Mouse (Mus musculus) monocyte, adult 5-6 weeks (primary cell): ENCODE results near the gene Gm17651. TPM values are rescaled to one million over a fixed set of nuclear protein-coding genes. Genes with fewer than 3 reads are reported as not detected.

ENCODE experiments used
- ATAC-seq: fragments of 153-309, 156-312 bp; replicated peaks from 2 replicates; pipeline ENCODE4 v1.8.0; 2017; ENCODE audit warnings: mild to moderate bottlenecking; ENCODE audit not compliant: low TSS enrichment, insufficient number of reproducible peaks, severe bottlenecking, poor library complexity, low FRiP score
- total RNA-seq: library from RNA; stranded (forward); fragments of 200-1000, 200-491, 200-594 nt; gene quantifications from 3 replicates; pipeline ENCODE4 v1.2.3, GENCODE M21; 2017

Gm17651 gene
- total RNA-seq, 1 experiment from 2014 or later: not detected

DNA sequence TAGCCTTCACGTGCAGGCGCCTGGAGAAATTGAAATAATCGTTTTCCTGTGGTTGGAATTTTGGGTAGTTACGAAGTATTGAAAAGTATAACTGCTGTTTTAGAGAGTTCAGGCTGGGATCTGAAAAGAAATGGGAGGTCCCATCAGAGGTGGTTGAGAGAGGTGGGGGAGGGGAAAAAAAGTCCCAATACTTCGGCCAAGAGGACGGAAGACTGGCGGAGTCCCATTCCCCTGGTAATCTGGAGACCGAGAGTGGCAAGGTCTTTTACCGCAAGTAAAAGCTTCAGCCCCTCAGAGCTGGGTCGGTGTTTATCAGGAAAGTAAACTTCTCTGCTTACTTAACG, 7.6 kb upstream of the Gm17651 start:
- no peak for ATAC-seq

DNA sequence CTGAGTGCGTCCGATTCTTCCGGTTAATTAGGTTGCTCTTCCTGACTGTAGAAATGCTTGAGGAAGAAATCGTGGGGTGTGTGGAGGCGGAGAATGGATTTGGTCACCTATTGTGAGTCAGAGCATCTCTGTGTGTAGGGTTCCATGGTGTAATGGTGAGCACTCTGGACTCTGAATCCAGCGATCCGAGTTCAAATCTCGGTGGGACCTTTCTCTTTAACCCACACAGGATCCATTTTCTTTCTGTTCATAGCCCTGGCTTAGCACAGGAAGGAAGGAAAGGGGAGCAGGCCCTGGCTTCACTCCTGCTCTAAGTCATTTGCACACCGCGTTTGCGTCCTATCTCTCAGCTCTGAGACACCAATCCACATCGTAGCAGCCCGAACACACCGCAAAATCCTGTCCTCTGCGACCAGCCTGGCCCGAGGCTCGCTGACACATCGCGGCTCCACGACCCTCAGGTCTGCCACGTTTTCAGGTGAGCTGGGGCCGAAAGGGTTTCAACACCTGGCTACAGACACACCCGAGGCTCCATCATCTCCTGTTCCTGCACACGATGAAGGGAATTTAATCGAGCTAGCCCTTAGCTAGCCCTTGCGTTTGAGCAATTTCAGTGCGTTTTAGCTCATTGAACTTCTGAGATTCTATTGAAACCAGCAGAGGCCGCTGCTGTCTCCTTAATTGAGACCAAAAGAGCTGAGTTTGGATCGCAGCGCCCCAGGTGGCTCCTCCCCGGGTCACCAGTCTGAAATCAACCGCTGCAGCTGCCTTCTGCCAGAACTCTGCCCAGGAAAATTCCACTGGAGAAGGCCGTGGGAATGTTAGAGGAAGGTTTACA, 7.0 kb upstream of the Gm17651 start:
- peak; percentile 72 for ATAC-seq

DNA sequence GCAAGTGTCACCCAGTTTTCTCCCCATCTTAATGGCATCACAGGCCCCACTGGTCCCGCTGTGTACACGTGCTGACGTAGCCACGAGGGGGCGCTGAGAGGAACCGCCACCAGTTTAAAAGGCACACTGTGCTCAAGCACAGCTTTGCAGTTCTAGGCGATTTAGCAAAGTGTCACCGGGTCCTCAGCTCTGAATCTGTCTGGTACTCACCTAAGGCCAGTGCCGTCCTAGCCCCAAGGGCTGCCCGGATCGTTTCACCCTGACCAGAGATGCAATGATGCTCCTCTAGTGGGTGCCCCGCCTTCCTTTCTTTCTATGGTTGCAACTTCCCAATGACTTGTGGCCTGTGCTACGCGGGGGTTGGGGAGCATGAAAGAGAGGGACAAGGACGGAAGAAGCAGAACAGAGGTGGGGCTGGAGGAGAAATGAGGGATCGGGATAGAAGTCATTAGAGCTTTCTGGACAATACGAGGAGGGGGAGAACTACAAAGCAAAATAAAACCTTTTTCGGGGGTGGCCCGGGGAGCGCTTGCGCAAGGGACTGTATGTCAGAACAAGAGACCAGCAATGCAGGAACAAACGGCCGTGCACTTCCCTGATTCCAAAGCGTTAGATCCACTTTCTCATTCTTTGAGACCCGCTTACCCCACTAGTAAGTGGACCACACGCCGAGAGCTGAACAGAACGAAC, 6.3 kb upstream of the Gm17651 start:
- ATAC-seq: peak; percentile 80

DNA sequence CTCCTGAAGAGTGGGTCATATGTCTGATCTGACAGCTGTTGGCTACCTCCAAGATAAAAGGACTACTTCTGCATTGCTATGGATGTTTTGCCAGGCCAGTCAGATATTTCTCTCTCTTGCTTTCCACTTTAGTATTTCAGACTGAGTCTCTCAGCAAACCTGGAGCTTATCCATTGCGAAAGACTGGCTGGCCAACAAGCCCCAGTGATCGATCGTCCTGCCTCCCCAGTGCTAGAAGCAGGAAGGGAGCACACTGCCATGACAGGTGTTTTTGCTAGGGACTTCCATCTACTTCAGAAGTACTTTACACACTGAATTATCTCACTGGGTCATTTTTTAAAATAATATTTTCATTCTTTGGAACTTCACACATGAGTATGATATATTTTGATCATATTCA, 3.9 kb upstream of the Gm17651 start:
- ATAC-seq: no peak

DNA sequence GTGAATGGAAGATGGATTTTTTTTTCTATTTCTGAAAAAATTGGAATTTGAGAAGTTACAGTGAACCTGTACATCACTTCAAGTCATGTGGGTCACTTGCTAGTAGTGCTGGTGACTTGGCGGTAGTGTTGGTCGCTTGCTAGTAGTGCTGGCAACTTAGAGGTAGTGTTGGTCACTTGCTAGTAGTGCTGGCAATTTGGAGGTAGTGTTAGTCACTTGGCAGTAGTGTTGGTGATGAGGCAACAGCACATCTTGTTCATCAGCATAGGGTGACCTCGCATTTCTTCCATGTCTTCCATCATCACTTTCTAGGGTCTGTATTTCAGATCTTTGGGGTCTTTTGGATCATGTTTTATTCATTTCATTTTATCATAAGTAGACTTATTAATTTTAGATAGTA, 1.6 kb upstream of the Gm17651 start:
- no peak for ATAC-seq

DNA sequence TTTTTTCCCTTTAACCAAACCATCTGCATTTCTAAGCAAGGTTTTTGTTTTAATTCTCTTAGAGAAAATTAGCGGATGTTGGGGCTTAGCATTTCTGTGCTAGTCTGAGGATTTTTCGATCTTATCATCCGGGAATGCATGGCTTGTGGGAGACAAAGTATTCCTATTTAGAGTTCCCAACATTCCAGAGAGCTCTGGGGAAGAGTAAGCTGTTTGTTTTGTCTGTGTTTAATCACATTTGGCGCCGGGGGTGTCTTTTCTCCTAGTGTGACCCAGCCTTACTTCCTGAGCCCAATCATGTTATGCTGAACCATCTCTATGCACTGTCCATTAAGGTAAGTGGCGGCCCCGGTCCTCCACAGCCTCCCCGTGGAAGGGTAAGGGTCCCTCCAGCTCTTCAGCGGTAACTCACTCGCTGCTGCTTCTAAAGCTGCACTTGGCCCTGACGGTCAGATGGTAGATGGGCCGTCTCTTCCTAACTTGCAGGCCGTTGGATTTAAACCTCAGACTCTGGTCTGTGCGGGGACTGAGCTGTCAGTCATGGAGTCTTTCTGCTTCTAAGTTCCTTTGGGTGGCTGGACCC, 7.3 kb downstream of the Gm17651 start:
- no peak for ATAC-seq

DNA sequence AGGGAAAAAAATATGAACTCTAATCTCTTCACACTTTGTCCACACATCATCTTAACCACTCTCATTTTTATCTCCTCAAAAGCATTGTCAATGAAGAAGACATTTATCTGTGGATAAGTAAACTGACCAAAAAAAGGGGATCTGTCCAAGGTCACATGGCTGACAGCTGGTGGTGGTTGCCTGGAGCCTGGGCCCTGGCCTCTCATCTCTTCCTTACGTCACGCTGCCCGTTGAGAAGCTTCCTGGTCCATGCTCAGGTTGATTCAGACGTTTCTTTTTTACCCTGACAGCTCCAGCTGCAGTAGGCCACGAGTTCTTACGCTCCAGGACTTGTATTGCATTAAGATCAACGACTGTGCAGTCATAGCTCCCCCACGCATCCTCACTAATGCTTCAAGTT, 8.3 kb downstream of the Gm17651 start:
- no peak for ATAC-seq

DNA sequence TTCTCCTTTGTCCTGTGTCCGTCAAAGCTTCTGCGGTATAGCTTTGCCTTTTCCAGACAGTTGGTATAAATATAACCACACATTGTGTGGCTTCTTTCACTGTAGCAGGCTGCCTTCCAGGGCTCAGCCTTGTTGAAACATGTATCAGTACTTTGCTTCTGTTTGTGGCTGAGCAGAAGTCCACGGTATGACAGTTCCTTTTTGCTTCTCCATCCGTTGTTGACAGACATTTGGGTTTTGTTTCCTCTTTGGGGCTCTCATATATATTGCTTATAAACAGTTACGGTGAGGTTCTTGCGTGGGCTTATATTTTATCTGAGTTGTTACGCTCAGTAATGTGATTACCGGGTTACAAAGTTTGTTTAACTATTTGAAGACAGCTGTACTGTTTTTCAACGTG, 9.0 kb downstream of the Gm17651 start:
- peak; percentile 31; the same call in 1 of the 2 replicates for ATAC-seq

DNA sequence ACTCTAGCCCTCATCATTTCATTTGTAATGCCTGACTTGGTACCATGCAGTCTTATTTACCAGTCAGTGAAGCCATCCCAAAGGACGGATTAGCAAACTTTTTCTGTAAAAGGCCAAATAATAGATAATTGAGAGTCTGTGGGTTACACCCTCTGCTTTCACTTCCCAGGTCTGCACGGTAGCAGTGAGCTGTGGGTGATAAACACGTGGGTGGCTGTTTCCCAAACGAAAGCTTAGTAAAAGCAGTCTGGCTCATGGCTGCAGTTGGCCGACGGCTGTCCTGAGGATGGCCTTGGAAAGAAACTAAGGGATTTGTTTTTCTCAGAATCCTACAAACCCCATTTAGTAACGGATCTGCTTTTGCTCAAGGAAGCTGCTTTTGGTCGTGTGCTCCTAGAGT, 13.3 kb downstream of the Gm17651 start:
- peak; percentile 57 for ATAC-seq

DNA sequence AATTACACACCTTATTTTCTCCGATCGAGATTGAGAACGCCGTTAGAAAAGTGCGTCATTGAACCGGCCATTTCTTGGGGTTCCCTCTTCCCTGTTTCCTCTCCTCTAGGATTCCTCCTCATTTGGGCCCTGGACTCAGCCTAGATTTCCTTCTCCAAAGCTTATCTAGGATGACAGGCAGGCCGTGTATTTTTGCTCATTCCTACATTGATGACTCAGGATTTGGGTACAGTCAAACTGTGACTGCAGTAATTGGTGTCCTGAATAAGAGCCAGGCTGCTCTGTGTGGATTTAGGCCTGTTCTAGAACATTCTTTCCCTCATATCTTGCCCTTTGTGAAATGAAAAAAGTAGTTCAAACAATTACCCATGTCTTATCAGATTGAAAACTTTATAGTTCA, 14.7 kb downstream of the Gm17651 start:
- ATAC-seq: no peak

DNA sequence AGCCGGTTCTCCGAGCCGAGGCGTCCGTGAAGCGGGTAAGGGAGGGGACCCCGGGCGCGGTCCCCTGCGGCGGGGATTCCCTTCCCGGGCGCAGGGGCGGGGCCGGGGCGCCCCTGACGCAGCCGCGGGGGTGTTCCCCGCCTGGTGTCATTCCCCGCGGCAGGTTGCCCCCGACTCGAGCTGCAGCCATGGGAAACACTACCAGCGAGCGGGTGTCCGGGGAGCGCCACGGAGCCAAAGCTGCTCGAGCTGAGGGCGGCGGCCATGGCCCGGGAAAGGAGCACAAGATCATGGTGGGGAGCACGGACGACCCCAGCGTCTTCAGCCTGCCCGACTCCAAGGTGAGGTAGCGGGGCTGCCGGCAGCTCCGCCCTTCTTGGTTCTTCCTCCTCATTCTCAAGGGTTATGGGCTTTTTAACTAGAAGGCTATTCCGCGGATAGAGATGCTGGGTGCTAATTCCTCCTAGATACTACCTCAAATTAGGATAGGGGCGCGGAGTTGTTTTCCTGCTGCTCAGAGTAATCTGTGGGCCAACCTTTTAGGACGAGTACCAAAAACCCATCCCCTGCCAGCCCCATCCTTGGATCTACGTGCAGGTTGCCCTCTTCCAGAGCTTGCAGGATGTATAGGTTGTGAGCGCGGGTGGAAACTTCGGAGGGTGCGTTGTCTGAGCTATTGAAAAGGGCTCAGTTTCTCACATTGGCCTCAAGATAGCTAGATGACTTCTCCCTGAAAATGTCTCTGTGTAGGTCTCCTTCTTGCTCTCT, 15.9 kb downstream of the Gm17651 start:
- ATAC-seq: no peak

DNA sequence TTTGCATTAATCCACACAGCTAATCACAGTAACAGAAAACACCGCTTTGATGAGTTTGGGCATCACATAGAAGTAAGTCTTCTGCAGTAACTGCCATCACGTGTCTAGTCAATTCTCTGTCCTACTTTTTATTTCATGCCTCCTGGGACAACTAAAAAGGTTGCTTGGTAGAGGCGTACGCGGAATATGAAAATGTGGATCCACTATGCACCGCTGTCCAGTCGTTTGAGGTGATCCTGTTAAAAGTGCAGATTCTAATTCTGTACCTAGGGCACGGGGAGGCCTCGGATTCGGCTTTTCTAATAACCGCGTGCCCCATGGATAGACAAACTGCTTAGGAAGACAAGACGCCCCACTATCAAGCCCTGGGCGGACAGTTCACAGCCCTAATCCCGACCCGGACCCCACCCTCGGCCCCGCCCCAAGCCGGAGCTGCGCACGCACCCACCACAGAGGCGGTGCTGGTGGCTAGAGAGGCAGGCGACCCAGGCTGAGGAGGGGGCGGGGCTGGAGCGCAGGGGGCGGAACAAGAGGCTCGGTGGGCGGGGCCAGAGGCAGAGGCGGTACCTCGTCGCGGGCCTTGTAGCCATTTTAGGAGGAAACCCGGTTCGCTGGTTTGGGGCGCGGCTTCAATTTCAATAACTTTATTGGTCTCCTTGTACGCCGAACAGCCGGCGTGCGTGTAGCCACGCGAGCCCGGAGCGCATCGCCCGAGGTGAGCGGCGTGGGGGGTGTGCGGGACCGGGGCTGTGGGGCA, 16.7 kb downstream of the Gm17651 start, which contains the start of gene Prkab2:
Prkab2 (plus strand) TSS at position 539 of the 757 bp plus-strand sequence.
- peak; percentile 92 for ATAC-seq

DNA sequence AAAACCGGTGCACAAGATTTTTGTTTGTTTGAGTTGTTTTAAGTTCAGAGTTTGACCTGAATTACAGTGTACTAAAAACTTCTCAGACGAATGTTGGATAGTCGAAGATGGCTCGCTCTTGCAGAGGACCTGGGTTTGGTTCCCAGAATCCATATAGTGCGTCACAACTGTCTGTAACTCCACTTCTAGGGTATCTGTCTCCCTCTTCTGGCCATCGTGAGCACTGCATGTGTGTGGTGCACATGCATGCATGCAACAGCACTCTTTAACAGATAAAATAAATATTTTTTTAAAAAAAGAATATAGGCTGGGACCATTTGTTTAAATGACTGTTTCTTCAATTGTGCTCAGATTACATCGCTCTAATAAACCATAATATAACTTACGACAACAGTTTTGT, 19.6 kb downstream of the Gm17651 start:
- ATAC-seq: no peak

DNA sequence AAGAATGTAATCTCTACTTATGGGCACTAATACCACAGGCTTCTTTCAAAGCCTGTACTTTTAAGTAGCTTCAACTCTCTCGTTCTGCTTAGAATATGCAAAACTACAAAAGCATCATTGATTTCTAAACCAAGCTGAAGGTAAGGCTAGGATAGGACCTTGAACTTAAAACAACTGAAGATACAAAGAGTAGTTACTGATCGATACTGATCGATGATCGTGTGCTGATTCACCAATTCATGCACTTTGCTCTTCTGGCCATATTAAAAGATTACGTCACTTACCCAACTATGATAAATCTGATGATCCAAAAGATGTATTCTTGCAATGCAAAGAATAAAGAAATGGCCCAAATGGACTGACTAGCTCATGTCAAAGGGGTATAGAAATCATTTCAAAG, 20.7 kb downstream of the Gm17651 start:
- no peak for ATAC-seq

DNA sequence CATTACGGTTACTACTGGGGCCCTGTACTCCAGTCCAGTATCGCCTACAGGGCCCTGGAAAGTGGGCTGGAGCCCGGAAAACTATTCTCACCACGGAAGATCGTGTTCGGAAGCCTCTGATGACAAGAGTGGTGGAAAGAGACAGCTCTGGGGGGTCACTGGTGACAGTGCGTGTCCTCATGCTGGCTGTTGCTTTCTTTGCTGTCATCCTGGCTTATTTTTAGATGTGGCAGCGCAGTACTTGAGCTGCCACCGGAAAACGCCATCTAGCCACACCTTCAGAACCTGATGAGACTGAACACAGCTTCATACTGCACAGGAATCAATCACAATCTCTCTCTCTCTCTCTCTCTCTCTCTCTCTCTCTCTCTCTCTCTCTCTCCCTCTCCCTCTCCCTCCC, 22.9 kb downstream of the Gm17651 start:
- ATAC-seq: no peak

DNA sequence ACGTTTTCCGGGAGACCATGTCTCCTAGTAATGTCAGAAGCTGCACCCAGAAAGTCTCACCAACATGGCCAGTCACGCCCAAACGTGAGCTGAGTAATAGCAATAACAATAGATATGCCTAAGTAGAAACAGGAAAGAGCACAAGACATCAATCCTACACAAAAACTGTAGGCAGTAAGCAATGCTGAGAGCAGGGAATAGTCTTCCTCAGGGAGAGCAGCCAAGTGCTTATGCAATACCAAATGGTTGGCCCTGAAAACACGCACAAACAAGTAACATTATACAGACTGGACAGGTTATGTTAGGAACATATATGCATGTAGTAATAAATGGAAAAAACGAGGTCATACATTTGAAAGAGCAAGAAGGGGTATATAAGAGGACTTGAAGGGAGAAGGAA, 25.0 kb downstream of the Gm17651 start:
- ATAC-seq: no peak

DNA sequence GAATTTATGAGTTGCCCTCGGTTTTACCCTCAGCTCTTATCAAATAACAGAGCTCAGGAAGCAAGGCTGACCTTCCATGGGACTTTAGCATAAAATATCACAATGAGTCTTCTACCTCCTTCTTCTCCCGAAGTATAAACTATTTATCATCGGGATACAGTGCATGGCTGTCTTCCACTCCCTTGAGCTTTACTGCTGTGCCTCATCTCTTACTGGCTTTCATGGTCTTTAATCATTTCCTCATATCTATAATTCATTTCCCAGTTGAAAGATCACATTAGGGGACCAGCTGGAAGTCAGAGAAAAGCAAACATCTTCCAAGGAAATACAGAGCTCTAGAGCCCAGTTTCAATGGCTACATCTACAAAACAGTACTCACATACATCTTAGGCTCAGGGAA, 25.5 kb downstream of the Gm17651 start:
- no peak for ATAC-seq

DNA sequence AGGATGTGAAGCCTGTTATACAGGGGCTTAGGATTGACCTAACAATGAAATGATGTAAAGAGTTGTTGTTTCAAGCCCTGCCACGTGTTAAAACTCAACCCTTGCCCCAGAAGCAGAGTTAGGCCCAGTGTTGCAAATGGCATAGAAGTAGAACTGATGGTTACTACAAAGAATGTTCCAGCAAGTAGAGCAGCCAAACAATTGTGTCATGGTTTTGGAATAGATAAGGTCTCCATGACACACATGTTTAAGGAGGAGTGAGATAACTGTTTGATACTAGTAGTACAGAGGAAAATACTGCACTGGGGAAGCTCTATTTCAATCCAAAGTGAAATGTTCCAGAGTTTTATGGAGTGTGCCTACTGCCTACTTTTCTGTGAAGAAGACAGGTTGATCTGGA, 26.0 kb downstream of the Gm17651 start:
- no peak for ATAC-seq

DNA sequence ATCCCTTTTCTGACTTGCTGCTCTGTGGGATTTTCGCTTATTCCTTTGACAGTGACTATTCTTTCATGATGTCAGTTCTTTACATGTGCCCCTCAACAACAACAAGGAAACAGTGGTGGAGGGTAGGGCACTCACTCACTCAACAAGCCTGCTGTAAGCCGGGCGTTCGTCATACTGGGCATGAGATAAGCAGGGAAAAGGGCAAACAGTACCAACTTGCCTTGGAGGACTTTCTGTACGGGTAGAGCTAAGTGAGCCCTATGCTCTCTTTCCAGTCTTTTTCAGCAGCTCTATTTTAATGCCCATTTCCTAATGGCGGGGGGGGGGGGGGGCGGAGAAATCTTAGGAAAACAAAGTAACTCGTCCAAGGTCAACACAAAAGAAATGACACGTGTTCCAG, 32.5 kb downstream of the Gm17651 start:
- ATAC-seq: no peak
